Mouse (Mus musculus) MEL (cell line): Measurements from ENCODE around the gene Smurf1.

Source experiments
- CHD2 ChIP-seq: IDR thresholded peaks from 2 replicates; pipeline ENCODE4 v1.6.1; 2011; ENCODE audit warnings: low read length, improper control_type of control experiment
- CTCF ChIP-seq, 3 experiments: IDR thresholded peaks in 2 of 3; conservative IDR thresholded peaks in 1 of 3; 2 replicates each; pipeline ENCODE4 v1.5.1; 2011 to 2012; ENCODE audit warnings: low read length in 3 of 3, low read depth in 2 of 3, mild to moderate bottlenecking in 2 of 3, improper control_type of control experiment in 1 of 3, inconsistent platforms in 1 of 3, mixed read lengths in 1 of 3, moderate library complexity in 1 of 3; ENCODE audit not compliant: control insufficient read depth in 1 of 3, insufficient read depth in 1 of 3, poor library complexity in 1 of 3, severe bottlenecking in 1 of 3
- ELF1 ChIP-seq: IDR thresholded peaks from 2 replicates; pipeline ENCODE4 v1.6.1; 2014; ENCODE audit warnings: low read depth, mild to moderate bottlenecking, inconsistent platforms, low read length, improper control_type of control experiment, moderate library complexity
- EP300 ChIP-seq, 2 experiments: IDR thresholded peaks; 2 replicates each; pipeline ENCODE4 v1.6.1; 2011; ENCODE audit warnings: improper control_type of control experiment in 2 of 2, low read length in 2 of 2, low read depth in 1 of 2, mild to moderate bottlenecking in 1 of 2
- ETS1 ChIP-seq: IDR thresholded peaks from 2 replicates; pipeline ENCODE4 v1.6.1; 2012; ENCODE audit warnings: low read depth, mild to moderate bottlenecking, inconsistent platforms, low read length, improper control_type of control experiment, moderate library complexity
- GATA1 ChIP-seq: IDR thresholded peaks from 2 replicates; pipeline ENCODE4 v1.6.1; 2011; ENCODE audit warnings: low read depth, low read length, improper control_type of control experiment
- HCFC1 ChIP-seq: IDR thresholded peaks from 2 replicates; pipeline ENCODE4 v1.6.1; 2012; ENCODE audit warnings: low read depth, mild to moderate bottlenecking, inconsistent platforms, low read length, improper control_type of control experiment, moderate library complexity
- MAFK ChIP-seq: IDR thresholded peaks from 2 replicates; pipeline ENCODE4 v1.6.1; 2011; ENCODE audit warnings: low read depth, mild to moderate bottlenecking, low read length, improper control_type of control experiment, borderline replicate concordance
- MAX ChIP-seq: IDR thresholded peaks from 2 replicates; pipeline ENCODE4 v1.6.1; 2011; ENCODE audit warnings: low read length, improper control_type of control experiment
- MYC ChIP-seq: IDR thresholded peaks from 2 replicates; pipeline ENCODE4 v1.6.1; 2011; ENCODE audit warnings: low read depth, mild to moderate bottlenecking, low read length, improper control_type of control experiment, moderate library complexity
- POLR2A ChIP-seq, 2 experiments: IDR thresholded peaks; 2 replicates each; pipeline ENCODE4 v1.6.1; 2011 to 2012; ENCODE audit warnings: low read length in 2 of 2, mild to moderate bottlenecking in 2 of 2, control low read depth in 1 of 2, improper control_type of control experiment in 1 of 2, low read depth in 1 of 2, moderate library complexity in 1 of 2; ENCODE audit not compliant: control insufficient read depth in 1 of 2, insufficient read depth in 1 of 2, poor library complexity in 1 of 2
- USF1 ChIP-seq: IDR thresholded peaks from 2 replicates; pipeline ENCODE4 v1.6.1; 2014; ENCODE audit warnings: low read depth, mild to moderate bottlenecking, inconsistent platforms, low read length, improper control_type of control experiment, moderate library complexity
- USF2 ChIP-seq, 2 experiments: IDR thresholded peaks; 2 replicates each; pipeline ENCODE4 v1.6.1; 2011 to 2012; ENCODE audit warnings: improper control_type of control experiment in 2 of 2, low read length in 2 of 2, borderline replicate concordance in 1 of 2, inconsistent platforms in 1 of 2, low read depth in 1 of 2, mild to moderate bottlenecking in 1 of 2; ENCODE audit not compliant: insufficient read depth in 1 of 2

GRCm38 (mm10) chr5:144948422-144948821 is 17.2 kb downstream of the Smurf1 start:
- TF ChIP-seq CTCF (IDR thresholded peaks at IDR 0.05 in 2 of 3, conservative IDR thresholded peaks at IDR 0.05 in 1 of 3; ENCODE audit: control insufficient read depth in 1 of 3, insufficient read depth in 1 of 3, low read depth in 2 of 3, low read length in 3 of 3, poor library complexity in 1 of 3, severe bottlenecking in 1 of 3) (no peak), POLR2A (IDR thresholded peaks at IDR 0.05; ENCODE audit: control insufficient read depth in 1 of 2, insufficient read depth in 1 of 2, low read depth in 1 of 2, low read length in 2 of 2, poor library complexity in 1 of 2) (no peak), MAX (no peak), EP300 (IDR thresholded peaks at IDR 0.05; ENCODE audit: low read depth in 1 of 2, low read length in 2 of 2) (no peak), ELF1 (no peak), MAFK (no peak), USF1 (no peak), USF2 (IDR thresholded peaks at IDR 0.05; ENCODE audit: borderline replicate concordance in 1 of 2, insufficient read depth in 1 of 2, low read depth in 1 of 2, low read length in 2 of 2) (no peak), ETS1 (no peak), MYC (no peak), GATA1 (no peak), HCFC1 (no peak), CHD2 (no peak)
